In the genomic region with DNA sequence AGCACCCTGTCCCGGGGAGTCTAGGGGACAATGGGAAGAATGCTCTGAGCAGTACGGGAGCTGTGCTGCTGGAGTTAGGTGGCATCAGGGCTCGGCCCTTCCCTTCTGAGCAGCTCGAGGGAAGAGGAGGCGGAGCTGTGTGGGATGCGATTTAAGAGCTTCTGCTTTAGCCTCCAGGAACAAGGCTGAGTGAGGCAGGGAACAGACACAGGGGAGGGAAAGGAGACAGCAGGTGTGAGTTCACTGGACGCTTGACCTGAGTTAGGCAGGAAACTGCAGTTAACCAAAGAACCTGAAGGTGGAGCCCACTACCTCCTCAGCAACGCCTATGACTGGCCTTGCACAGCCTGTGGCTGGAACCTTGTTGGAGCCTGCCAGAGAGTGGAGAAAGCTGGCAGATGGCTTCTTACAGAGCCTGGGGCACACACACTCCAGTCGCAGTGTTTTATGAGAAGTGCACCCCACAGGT, we compare ENCODE assay signal across 8 mouse cellular contexts. TPM values are rescaled to one million over a fixed set of nuclear protein-coding genes. Genes with fewer than 3 reads are reported as not detected.
A peak's percentile ranks its signal among the peaks of the same experiment; 100 is the strongest.
DNase-seq lines count a peak whose midpoint lies in the region; ATAC-seq lines count a peak whose summit lies in the region.

No protein-coding gene starts in this region.

- peak; percentile 70 for ATAC-seq in forebrain, embryonic 11.5 days (replicated peaks; ENCODE audit: low FRiP score)
- ATAC-seq in lung, embryonic 15.5 days (ENCODE audit: borderline replicate concordance, extremely low read depth, low FRiP score, low TSS enrichment), result peak; percentile 52; the same call in 1 of the 2 replicates

- H3K4me2 ChIP-seq in forebrain, embryonic 11.5 days (ENCODE audit: low read depth, low read length, severe bottlenecking), result no peak overlapping the region
- H3K4me2 ChIP-seq in lung, embryonic 15.5 days, result no peak overlapping the region

- no peak overlapping the region for H3K27ac ChIP-seq in forebrain, embryonic 11.5 days (ENCODE audit: low read depth, low read length)
- no peak overlapping the region for H3K27ac ChIP-seq in lung, embryonic 15.5 days

- 0 out of 2 replicates have a peak overlapping the region, but pooled peaks have one; percentile 12 for H3K9ac ChIP-seq in forebrain, embryonic 11.5 days (ENCODE audit: low read length)
- H3K9ac ChIP-seq in lung, embryonic 15.5 days, result no peak overlapping the region

- H3K4me3 ChIP-seq in forebrain, embryonic 11.5 days (ENCODE audit: low read depth, low read length), result no peak overlapping the region
- no peak overlapping the region for H3K4me3 ChIP-seq in lung, embryonic 15.5 days

- no peaks in the 10 kb centered on the region for H3K4me1 ChIP-seq in forebrain, embryonic 11.5 days (replicated peaks; ENCODE audit: control insufficient read depth, insufficient read depth, low read length)
- no peaks in the 10 kb centered on the region for H3K4me1 ChIP-seq in lung, embryonic 15.5 days

- no peaks in the 10 kb centered on the region for H3K27me3 ChIP-seq in forebrain, embryonic 11.5 days (ENCODE audit: control insufficient read depth, insufficient read depth, low read length)
- no peaks in the 10 kb centered on the region for H3K27me3 ChIP-seq in lung, embryonic 15.5 days

- H3K9me3 ChIP-seq in forebrain, embryonic 11.5 days (ENCODE audit: control insufficient read depth, low read length), result no peaks in the 10 kb centered on the region
- no peaks in the 10 kb centered on the region for H3K9me3 ChIP-seq in lung, embryonic 15.5 days

- DNase-seq in CD8-positive naive resting alpha-beta T cell, adult 2 months (ENCODE audit: low read depth in 2 of 2, low spot score in 2 of 2), result peak; percentile 48 to 54
- peak; percentile 40 for DNase-seq in c-Kit-positive CD71-negative TER-119-negative erythroid progenitor cells, embryonic 14.5 days (ENCODE audit: low read depth)
- peak; percentile 77 for DNase-seq in forebrain, embryonic 11.5 days (ENCODE audit: low spot score)
- DNase-seq in heart, postnatal 4 days, result peak; percentile 86
- DNase-seq in layer of hippocampus, adult 18-20 months (ENCODE audit: low spot score in 2 of 2), result peak; percentile 66 to 84
- DNase-seq in ovary, adult 18-20 months (ENCODE audit: low spot score), result peak; percentile 73
- DNase-seq in thymus, adult 18-20 months, result peak; percentile 57 to 67

- H3K36me3 ChIP-seq in forebrain, embryonic 11.5 days (ENCODE audit: control insufficient read depth, insufficient read depth, low read length), result no peaks in the 10 kb centered on the region
- no peaks in the 10 kb centered on the region for H3K36me3 ChIP-seq in lung, embryonic 15.5 days

- 10% methylated on average over 9 of the region's 9 CpGs for WGBS in forebrain, embryonic 11.5 days
- 12% methylated on average over 9 of the region's 9 CpGs for WGBS in lung, embryonic 15.5 days

RNA-seq across cellular contexts. Expression of gene Rsph1, which starts 22.7 kb away (rescaled TPM):
- 2.1 and 2.6 TPM in 2 replicates for polyA plus RNA-seq in forebrain, embryonic 11.5 days (2014; fragmentation: Nextera tagmentation; extraction: Ambion mirVana)
- 1 to 10 TPM; 1.7 to 2.4 TPM for total RNA-seq in heart, postnatal 4 days (2021)
- 10 to 100 TPM; 15.4 to 16.7 TPM for total RNA-seq in layer of hippocampus, adult 18-20 months (2021)
- 8.1 and 8.2 TPM in 2 replicates for polyA plus RNA-seq in lung, embryonic 15.5 days (2015; fragmentation: Nextera tagmentation; extraction: Ambion mirVana)

RNA-seq across cellular contexts. Expression of gene Slc37a1, which starts 32.1 kb away (rescaled TPM):
- polyA plus RNA-seq in forebrain, embryonic 11.5 days (2014; fragmentation: Nextera tagmentation; extraction: Ambion mirVana), result 5.8 and 6.0 TPM in 2 replicates
- total RNA-seq in heart, postnatal 4 days (2021), result 10 to 100 TPM; 10.8 to 11.6 TPM
- 1 to 10 TPM; 6.2 to 6.3 TPM for total RNA-seq in layer of hippocampus, adult 18-20 months (2021)
- polyA plus RNA-seq in lung, embryonic 15.5 days (2015; fragmentation: Nextera tagmentation; extraction: Ambion mirVana), result 7.6 and 9.2 TPM in 2 replicates

RNA-seq across cellular contexts. Expression of gene Ubash3a, which starts 46.8 kb away (rescaled TPM):
- 0.27 and 0.79 TPM in 2 replicates for polyA plus RNA-seq in forebrain, embryonic 11.5 days (2014; fragmentation: Nextera tagmentation; extraction: Ambion mirVana)
- total RNA-seq in heart, postnatal 4 days (2021), result under 1 TPM; 0.12 to 0.23 TPM
- total RNA-seq in layer of hippocampus, adult 18-20 months (2021), result 1 to 10 TPM in 1 of 2 experiments, under 1 TPM in 1; 0.43 to 1.6 TPM
- polyA plus RNA-seq in lung, embryonic 15.5 days (2015; fragmentation: Nextera tagmentation; extraction: Ambion mirVana), result 0.36 and 2.0 TPM in 2 replicates

RNA-seq across cellular contexts. Expression of gene Tmprss3, which starts 55.7 kb away (rescaled TPM):
- not detected in 2 replicates for polyA plus RNA-seq in forebrain, embryonic 11.5 days (2014; fragmentation: Nextera tagmentation; extraction: Ambion mirVana)
- not detected for total RNA-seq in heart, postnatal 4 days (2021)
- total RNA-seq in layer of hippocampus, adult 18-20 months (2021), result not detected
- 0.06 TPM in 1 of 2 replicates, not detected in the other for polyA plus RNA-seq in lung, embryonic 15.5 days (2015; fragmentation: Nextera tagmentation; extraction: Ambion mirVana)

Comparison
In these comparisons a context has a peak if more than half of its experiments do, and no peak if none do; other contexts are left out.
1. RNA of gene Rsph1, which starts 22.7 kb away (total RNA-seq): 15.4 to 16.7 TPM in layer of hippocampus, adult 18-20 months; 1.7 to 2.4 TPM in heart, postnatal 4 days; every median in the first group is over 4 times any median in the second.
2. Peak in every context shown above with its lines, with median percentiles within 50 percentile points of each other: DNase-seq.